Mouse (Mus musculus) spleen, postnatal 0 days (tissue): ENCODE results near the gene Acbd6. TPM values are rescaled to one million over a fixed set of nuclear protein-coding genes. Genes with fewer than 3 reads are reported as not detected.

Experiments used
- polyA plus RNA-seq: library from polyadenylated mRNA; unstranded; fragments of >200 nt; fragmentation: Nextera tagmentation; extraction: Ambion mirVana; gene quantifications from 2 replicates; pipeline ENCODE4 v1.2.1, GENCODE M21; 2015

Gene Acbd6
- 55.4 and 62.0 TPM in 2 replicates for polyA plus RNA-seq

DNA sequence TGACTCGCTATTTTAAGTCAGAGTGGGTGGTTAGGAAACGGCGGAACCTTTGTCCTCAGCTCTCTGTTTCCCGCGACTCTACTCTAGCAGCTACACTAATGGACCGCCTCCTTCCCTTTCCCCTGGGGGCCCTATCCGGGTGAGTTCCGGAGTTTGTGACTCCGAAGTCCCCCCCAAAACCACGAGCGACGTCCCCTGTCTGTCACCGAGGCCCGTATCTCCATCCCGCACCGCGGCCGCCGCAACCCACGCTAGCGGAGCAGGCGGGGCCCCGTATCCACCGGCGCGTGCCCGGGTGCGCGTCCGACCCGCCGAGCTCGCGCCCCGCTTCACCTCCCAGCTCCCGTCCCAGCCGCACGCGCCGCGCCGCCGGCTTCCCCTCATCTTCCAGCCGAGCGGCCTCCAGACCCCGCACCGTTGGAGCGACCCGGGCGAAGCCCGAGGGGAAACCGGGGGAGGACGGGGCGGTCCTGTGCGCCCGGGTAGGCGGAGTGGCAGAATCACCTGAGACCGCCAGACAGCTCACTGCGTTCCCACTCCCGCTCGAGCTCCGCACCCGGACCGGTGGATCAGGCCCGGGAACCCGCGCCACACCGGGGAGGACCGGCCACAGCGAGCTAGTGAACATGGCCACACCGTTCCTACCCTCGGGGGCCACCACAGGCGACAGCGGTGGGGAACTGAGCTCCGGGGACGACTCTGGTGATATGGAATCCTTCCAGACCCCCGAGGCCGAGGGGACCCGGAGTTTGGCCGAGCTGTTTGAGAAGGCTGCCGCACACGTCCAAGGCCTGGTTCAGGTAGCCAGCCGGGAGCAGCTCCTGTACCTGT is at the start of gene Acbd6:
Gene Acbd6 (plus strand): TSS at position 109 of the 831 bp plus-strand sequence.

Other genes with a start within 250 kb of the Acbd6 start
- gene Xpr1, start 140.7 kb upstream of the Acbd6 start, polyA plus RNA-seq, result 8.1 and 8.2 TPM in 2 replicates
- gene Lhx4, start 193.6 kb downstream of the Acbd6 start, polyA plus RNA-seq, result 0.05 TPM in 1 of 2 replicates, not detected in the other